Mouse (Mus musculus) CD4-positive helper T cell, adult 2 months (primary cell): ENCODE measurements around the gene Zmynd12.
A peak's percentile ranks its signal among the peaks of the same experiment; 100 is the strongest.

Source experiments
- DNase-seq: peaks from one replicate; pipeline ENCODE4 v3.0.0-alpha.2; 2012; ENCODE audit warnings: low read depth, missing footprints, low spot score

The Zmynd12 gene

DNA sequence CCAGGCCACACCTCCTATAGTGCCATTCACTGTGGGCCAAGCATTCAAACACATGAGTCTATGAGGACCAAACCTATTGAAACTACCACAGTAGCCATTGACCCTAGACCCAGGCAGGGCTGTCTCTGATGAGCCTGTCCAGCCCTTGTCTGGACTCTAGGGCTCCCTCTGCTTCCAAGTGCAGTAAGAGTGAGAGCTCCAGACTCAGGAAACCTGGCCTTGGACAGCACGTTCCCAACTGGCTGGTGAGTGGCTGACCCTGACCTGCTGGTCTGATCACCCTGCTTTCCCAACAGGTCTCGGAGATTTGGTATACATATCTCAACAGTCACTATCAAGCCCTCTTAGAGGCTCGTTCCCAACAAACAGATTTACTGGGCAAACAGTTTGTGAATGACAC, 25.2 kb downstream of the Zmynd12 start:
- no peak for DNase-seq

DNA sequence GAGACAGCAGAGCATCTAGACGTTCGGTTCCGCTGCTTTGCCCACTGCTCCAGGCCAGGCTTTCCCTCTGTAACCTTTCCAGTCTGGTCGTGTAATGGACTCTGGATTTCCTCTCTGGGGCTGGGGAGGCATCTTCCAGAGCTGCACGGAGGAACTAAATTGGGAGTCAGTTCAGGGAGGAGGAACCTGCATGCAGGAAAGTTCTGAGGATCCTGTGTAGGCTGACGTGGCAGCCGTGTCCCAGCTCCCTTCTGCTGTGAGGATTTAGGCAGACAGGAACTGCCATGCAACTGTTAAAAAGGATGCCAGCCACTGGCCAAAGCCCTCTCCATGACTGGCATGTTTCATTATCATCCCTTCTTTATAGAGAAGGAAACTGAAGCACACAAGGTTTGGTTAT, 27.8 kb downstream of the Zmynd12 start:
- DNase-seq, result no peak

DNA sequence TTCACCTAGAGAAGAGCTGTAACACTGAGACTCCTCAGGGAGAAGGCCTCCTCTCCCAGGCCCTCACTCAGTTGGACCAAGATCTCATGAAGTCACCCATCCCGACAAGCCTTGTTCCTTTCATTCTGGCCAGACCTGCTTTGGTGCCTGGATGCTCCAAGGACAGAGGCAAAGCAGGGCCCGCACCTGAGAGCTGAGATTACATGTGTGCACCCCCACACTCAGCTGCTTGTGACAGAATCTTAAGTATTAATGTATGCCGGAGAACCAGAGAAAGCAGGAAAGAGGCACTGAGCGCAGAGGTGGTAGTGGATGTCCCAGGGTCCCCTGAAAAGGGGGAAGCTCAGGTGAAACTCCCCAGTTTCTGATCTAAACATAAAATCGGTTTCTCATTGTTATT, 30.5 kb downstream of the Zmynd12 start:
- DNase-seq, result no peak

DNA sequence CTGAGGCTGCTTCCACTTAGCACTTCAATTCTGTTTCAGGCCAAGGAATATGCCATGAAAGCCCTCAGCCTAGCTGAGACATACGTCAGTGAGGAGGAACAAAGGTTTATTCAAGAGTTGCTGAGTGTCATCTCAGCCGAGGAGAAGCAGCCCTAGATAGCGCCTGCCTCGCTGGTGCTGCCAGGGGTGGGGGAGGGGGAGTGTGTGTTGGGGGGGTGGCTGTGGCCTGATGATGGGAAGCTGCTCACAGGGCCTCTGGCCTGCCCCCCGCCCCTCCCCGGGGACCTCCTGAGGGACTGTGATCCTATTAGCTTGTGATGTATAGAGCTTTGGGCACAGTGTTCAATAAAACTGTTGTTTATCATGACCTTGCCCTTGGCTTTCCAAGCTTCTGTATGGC, 30.9 kb downstream of the Zmynd12 start:
- DNase-seq, result no peak

DNA sequence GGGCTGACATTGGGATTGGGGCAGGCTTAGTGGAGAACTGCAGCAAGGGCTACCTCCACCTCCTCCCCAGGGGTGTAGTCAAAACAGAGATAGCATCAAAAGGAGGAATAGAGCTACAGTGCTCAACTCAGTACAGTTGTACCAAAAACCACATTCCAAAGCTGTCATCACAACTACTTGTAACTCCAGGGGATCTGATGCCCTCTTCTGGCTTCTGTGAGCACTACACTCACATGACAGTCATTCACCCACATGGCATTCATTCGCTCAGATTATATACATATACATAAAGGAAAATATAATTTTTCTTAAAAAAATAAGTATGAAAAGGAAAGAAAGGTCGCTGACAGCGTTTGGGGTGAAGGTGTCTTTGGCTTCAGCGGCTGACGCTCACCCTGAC, 37.7 kb downstream of the Zmynd12 start:
- DNase-seq, result peak; percentile 8

DNA sequence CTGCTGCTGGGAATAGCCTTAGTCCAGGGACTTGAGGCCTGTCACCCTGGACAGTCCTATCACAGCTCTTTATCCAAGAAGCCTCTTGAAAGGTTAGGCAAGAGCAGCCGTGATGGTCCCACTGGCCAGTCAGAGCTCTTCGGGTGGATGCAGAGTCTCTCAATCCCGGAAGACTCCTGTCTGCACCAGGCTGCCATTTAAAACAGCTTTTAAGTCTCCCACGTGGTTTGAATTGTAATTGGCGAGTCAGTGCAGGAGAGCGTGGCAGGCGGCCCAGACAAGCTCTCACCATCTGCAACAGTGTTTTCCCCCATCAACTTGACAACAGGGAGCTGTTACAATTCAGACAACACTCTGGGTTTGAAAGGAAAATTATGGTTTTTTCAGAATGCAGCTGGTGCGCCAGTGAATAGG, 38.1 kb downstream of the Zmynd12 start:
- DNase-seq, result no peak

DNA sequence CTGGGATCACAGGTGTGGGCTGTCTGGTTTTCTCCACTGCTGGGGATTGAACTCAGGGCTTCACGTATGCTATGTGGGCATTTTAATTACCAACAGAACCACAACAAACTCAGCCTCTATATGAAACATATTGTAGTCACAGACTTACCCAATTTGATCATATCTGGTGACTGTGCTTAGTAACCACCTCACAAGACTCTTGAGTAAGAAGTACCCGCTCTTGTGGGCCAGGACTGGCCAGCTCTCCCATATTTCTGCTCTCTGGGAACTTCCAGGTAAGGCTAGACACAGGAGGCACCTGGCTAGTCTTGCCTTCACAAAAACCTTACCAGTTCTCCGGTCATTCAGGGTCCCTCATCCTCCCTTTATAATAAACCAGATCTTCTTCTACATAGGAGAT, 39.8 kb downstream of the Zmynd12 start:
- DNase-seq, result no peak

DNA sequence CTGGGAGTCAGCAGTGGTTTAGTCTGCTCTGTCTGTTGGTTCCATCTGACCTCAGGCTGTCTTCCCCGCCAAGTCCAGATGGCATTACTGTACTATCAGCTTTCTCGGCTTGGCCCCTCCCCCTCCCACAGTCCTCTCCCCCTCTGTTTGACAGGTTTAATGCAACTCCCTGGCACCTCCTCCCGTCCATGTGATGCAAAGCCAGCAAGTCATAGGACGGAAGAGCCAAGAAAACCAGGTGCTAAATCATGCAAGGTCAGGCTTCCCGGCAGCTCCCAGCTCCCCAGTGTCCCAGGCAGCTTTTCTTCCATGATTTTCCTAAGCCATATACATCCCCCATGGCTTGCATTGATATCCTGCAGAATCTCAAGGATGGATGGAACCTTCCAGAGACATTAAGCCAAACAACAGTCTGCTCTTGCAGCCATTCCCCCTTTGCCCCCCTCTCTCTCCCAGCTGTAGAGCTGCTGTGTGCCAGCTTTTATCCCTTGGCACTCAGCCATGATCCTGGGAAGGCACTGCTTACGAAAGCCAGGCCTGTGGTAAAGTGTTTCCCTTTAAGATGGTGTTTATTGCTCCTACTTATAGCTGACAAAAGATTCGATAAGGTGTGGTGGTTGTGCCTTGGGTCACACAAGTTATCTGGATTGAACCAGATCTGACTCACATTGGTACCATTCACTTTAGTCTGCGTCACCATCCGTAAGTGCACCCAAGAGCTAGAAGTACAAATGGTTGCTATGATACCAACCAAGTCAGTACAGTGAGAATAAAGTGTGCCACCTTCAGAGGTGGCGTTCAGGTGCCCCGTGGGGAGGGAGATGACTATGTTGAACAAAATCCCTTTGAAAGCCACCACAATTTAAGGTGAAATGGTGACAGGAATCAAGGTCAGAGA, 40.5 kb downstream of the Zmynd12 start:
- DNase-seq, result peak; percentile 7

DNA sequence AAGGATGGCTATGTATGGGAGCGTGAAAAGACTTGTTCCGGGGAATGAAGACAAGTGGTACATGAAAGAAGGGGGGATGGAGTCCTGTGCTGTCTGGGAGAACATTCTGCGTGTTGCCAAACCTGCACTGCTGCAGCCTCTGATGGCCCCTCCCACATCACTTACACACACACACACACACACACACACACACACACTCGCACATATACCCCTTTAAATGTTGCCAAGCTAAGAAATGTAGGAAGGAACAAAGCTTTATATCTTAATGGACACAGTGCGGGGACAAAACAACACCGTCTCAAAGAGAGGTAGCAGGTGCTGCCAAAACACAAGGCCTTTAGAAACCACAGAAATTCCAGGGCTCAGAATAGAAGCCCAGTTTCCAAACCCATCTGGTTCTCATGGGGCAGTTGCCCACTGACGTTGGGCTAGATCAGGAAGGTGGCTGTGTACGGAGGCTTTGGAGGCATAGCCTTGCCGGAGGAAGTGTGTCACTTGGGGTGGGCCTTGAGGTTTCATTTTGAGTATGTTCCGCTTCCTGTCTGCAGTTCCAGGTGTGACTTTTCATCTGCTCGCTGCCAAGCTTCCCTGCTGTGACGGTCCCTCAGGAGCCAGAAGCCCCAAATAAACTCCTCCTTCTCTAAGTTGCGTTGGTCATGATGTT, 41.3 kb downstream of the Zmynd12 start:
- DNase-seq, result peak; percentile 74

DNA sequence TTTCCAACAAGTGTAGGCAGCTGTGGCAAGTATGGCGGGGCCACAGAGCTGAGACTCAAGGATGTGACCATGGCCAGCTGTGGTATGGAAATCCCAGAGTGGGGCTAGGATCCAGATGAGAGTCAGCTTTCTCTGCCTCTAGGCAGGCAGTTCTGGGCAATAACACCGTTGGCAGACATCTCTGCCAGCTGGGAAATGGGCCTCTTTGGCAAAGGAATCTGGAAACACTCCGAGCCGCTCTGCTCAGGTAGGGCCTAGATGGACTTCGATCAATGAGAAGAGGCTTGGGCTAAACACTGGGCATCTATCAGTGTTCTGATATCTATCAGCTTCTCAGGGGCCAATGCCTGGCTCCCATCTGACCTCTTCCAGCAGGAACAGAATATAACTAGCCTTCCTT, 43.2 kb downstream of the Zmynd12 start:
- DNase-seq, result no peak

DNA sequence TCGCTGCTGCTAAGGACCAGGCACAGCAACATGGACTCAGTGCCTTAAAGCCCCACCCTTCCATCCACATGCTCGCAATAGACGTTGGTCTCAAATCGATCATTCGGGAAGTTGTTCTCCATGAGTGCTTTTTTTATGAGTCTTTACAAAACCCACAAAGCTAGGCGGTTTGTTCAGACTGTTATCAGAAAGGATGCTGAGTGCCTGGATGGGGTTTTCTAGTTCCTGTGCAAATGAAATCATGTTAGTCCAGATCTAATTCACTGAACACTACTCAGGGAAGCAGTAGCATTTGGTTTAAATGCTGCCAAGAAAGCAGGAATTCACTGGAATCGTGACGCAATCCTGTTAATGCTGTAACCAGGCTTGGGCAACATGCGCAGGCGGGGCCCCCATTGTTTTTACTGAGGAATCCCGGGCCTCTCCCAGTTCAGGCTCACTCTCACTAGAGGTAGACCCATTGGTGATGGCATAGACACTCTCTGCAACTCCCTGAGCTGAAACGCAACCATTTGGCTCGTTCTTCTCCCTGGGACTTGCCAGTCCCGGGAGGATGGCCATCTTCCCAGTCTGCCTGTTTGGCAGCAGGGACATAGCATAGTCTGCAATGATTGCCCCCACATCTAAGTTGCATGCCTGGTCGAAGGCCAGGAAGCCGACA, 45.2 kb downstream of the Zmynd12 start:
- no peak for DNase-seq

DNA sequence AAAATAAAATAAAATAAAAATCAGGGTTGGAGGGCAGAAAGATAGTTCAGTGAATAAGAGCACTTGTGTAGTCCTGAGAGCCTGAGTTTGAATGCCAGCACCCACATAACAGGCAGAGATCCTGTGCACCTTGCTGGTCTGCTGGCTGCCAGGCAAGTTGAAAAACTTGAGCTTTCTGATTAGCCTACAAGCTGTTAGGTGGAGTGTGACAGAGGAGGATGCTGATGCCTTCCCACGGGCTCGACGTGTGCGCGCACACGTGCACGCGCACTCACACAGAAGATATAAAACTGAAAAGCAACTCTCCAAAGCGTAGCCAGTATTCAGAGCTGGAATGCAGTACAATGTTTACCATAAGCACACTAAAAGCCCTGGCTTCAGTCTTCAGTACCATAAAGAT, 49.9 kb downstream of the Zmynd12 start:
- DNase-seq, result no peak

DNA sequence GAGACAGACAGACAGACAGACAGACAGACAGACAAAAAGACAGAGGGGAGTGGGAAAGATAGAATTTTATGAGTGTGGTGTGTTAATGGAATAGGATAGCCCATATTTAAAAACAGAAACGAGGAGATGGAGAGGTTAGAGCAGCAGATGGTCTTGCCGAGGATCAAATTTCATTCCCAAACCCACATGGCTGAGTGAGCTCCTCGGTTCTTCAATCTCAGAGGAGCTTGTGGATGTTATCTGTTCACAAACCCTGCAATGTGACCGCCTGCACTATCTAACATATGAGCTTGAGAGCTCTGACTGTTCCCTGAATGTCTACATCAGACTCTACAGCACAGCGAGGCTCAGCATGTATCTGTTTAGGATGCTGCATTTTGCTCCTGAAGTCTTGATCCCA, 50.5 kb downstream of the Zmynd12 start:
- DNase-seq, result no peak

DNA sequence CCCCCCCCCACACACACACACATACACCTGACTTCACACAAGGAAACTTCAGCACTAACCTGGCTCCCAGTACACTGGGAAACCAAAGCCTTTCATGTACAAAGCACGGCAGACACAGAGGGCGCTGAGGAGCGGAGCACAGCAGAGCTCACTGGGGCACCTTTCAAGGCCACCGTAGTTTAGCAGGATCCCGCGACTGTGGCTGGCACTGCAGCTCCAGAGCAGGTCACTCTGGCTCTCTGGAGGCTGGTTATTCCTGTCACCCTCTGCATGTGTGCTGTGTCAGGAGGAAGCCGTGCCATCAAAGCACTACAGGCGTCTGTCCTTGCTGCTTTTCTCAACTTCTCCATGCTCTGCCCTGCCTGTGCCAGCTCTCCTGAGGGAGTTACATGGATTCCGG, 60.4 kb downstream of the Zmynd12 start:
- no peak for DNase-seq

DNA sequence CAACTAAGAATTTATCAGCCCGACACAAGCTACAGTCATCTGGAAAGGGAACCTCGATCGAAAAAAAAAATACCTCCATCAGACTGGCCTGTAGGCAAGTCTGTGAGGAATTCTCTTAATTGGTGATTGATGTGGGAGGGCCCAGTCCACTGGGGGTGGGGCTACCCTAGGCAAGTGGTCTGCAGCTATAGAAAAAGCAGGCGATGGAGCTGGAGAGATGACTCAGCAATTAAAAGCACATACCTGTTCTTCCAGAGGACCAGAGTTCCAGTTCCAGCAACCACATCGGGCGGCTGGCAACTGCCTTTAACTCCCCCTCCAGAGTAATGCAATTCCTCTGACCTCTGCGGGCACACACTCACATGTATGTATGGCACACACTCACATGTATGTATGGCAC, 62.3 kb downstream of the Zmynd12 start:
- no peak for DNase-seq

DNA sequence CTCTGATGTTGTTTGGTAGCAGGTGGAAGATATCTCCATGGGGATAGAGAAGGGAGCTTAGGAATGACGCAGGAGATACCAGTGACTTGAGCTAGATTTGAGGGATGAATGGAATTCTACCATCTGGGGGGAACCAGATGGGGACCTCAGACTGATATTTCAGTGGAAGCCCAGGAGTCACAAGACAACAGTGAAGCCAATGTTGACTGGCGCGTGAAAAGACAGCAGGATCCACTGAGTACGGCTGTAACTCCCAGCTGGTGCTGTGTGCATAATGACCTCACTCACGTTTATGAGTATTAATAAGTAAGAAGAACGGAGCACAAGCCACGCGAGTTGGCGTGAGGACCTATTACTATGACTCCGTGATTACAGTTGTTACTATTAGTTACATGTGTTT, 67.1 kb downstream of the Zmynd12 start:
- DNase-seq, result no peak

DNA sequence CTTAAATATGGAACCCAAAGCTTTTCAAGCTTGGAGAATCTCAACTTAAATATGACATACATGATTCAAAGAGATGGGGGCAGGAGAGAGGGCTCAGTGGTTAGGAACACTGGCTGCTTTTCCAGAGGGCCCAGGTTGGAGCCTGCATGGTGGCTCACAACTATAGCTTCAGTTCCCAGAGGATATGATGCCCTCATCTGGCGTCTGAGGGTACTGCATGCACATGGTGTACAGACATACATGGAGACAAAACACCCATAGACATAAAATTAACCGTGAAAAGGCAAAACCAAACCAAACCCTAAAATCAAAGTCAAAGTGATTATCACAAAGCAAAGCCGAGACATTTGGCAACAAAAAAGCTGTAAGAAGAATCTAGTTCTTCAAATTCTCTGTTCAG, 68.2 kb downstream of the Zmynd12 start:
- DNase-seq, result peak; percentile 20

DNA sequence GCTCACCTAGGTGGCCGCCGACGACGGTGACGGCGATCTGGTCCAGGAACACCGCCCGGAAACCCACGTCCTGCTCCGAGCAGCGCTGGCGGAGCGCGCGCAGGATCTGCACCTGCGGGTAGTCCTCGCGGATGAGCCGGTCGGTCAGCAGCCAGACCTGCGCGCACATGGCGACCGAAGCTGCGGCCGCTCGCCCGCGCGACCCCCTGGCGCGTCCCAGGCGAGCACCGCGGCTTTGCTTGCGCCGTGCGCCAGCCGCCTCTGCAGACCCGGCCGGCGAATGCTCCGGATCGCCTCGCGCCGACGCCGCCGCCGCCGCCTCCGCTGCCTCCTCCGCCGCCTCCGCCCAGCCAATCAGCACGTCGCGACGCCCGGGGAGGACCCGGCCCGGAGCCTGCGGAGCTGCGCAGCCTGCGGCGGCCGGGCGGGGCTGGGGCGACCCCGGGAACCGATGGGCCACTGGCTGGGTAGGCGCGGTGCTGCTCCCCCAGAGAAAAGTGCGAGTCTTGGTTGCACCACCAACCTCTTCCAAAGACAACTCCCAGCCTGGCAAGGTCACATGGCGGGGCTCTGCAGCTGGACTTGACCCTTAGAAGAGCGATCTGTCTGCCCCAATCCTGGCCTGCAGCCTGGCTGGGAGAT, 69.8 kb downstream of the Zmynd12 start, which contains the start of gene Rimkla:
Gene Rimkla (minus strand): TSS at position 338 of the 642 bp plus-strand sequence.
- DNase-seq, result peak; percentile 61

DNA sequence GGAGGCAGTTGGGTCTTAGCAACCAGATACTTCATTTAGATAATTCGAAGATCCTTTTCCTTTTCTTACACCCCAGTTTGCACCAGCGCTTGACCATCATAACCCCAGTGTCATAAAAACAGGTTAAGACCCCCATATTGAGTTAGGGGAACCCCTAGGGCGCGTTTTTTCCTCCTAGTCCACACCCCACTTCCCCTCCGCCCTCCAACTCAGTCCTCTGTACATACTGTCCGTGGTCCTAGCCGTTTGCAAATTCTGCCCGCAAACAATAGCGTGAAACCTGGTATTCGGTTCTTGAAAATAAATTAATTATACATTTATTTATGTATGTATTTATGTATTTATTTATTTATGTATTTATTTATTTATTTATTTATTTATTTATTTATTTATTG, 70.3 kb downstream of the Zmynd12 start:
- no peak for DNase-seq

DNA sequence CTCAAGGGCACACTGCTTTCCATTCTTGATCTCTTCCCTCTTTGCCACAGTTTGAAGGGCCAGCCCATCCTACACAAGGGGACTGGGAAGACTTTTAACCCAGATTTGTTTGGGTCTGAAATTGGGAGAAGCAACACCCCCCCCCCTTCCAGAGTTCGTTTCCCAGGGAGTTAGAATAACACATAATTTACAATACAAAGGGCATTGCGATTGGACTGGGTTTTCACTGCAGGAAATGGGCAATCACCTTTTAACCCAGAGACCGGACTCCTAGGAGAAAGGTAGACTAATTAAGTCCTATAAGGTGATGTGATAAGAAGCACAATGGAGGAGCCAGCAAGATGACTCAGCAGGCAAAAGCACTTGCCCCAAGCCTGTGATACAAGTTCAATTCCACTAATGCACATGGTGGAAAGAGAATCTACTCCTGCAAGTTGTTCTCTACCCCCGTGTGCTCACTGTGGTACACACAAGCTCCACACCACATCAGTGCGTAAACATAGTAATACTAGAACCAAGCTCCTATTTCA, 75.8 kb downstream of the Zmynd12 start:
- no peak for DNase-seq

DNA sequence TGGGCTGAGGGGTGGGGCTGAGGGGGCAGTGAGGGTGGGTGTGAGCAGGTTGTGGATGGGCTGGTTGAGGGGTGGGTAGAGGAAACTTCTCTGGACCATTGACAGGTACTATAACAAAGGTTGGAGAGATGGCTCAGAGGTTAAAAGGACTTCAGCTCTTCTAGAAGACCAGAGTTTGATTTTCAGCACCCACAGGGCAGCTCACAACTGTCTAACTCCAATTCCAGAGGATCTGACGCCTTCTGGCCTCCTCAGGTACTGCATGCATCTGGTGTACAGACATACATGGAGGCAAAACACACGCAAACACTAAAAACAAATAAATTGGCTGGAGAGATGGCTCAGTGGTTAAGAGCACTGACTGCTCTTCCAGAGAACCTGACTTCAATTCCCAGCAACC, 89.0 kb downstream of the Zmynd12 start:
- DNase-seq, result no peak

DNA sequence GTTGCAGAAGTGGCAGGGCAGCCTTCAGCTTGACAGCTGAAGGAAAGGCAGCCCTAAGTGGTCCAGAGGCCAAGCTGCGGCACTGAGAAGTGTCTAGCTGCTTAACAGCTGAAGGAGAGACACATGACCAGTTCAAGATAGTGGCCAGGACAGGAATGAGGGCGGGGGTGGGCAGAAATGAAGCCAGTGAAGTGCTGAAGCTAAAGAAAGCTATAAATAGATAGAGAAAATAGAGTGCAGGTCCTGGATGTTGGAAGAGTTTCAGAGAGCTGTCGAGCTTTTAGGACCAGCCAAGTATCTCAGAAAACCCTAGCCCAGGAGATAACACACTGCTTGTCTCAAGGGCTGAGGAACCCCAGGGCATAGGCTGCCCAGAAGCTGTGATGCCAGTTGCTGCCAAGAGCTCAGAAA, 90.1 kb downstream of the Zmynd12 start:
- DNase-seq, result no peak
